8 mouse cellular contexts compared by ENCODE assay signal in the genomic region with DNA sequence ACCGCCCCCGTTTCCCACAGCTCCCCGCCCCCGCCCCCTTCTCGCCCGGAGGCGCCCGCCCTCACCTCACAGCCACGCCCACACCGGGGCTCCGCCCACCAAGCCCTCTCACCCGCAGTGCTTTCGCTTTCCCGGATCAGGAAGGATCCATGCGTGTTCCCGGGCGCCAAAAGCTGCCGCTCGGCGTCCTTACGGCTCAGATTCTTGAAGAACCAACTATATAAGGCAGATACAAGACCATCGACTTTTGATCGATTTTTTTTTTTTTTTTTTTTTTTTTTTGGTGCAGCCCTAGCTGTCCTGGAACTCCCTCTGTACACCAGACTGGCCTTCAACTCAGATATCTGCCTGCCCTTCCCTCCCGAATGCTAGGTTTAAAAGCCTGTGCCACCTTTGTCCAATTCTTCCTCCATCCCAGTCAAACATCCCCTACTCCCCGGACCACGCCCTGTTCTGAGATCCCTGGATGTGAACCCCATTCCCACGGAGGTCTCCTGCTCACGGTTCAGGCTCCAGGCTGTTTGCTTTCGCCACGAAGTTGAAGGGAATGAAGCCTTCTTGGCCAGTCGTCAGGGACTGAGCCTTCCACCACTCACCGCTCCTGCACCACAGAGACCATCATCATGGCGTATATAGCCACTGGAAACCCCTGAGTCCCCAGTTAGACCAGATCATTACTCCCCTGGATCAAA. TPM values are rescaled to one million over a fixed set of nuclear protein-coding genes. Genes with fewer than 3 reads are reported as not detected.
DNase-seq lines count a peak whose midpoint lies in the region; ATAC-seq lines count a peak whose summit lies in the region.

No protein-coding gene starts in this region.

- peak; percentile 94 for ATAC-seq in megakaryocyte, adult 5-6 weeks (ENCODE audit: poor library complexity, severe bottlenecking)

- DNase-seq in adrenal gland, adult (ENCODE audit: inconsistent age in 2 of 2, low spot score in 1 of 2) = peak; percentile 92 to 96
- peak; percentile 92 for DNase-seq in embryo, embryonic 10 days (ENCODE audit: low spot score)
- peak; percentile 70 to 75 for DNase-seq in gastrocnemius, adult 8-10 months (ENCODE audit: low spot score in 2 of 2)
- peak; percentile 66 for DNase-seq in hindlimb bud, embryonic 11.5 days (ENCODE audit: extremely low spot score, low read depth, low spot score)
- DNase-seq in left cerebral cortex, adult 8-10 months (ENCODE audit: low spot score in 2 of 2) = peak; percentile 63 to 72
- DNase-seq in right cerebral cortex, adult 18-20 months = peak; percentile 73
- DNase-seq in urinary bladder, adult 2 months (ENCODE audit: low spot score) = peak; percentile 78

RNA-seq across cellular contexts. Expression of a gene that starts 14.2 kb away (rescaled TPM):
- total RNA-seq in gastrocnemius, adult 8-10 months (2022) = 1 to 10 TPM; 6.7 to 9.7 (median 7.6) TPM
- 10 to 100 TPM; 22.3 to 28.6 (median 25.9) TPM for total RNA-seq in left cerebral cortex, adult 8-10 months (2022)
- 94.1 and 98.6 TPM in 2 replicates for total RNA-seq in megakaryocyte, adult 5-6 weeks (2015)
- total RNA-seq in megakaryocyte, adult 5-6 weeks (2017) = 68.6 and 75.0 TPM in 2 replicates
- 101 and 112 TPM in 2 replicates for polyA plus RNA-seq in urinary bladder, adult 2 months (2012; rRNA removed)

RNA-seq across cellular contexts. Expression of a gene that starts 16.8 kb away (rescaled TPM):
- not detected for total RNA-seq in gastrocnemius, adult 8-10 months (2022)
- 1 to 10 TPM; 2.3 to 4.5 (median 3.8) TPM for total RNA-seq in left cerebral cortex, adult 8-10 months (2022)
- 5.6 and 8.2 TPM in 2 replicates for total RNA-seq in megakaryocyte, adult 5-6 weeks (2015)
- total RNA-seq in megakaryocyte, adult 5-6 weeks (2017) = 6.0 and 6.9 TPM in 2 replicates
- 2.9 and 3.7 TPM in 2 replicates for polyA plus RNA-seq in urinary bladder, adult 2 months (2012; rRNA removed)

RNA-seq across cellular contexts. Expression of a gene that starts 21.7 kb away (rescaled TPM):
- total RNA-seq in gastrocnemius, adult 8-10 months (2022) = not detected
- total RNA-seq in left cerebral cortex, adult 8-10 months (2022) = 1 to 10 TPM in 3 of 4 experiments, not detected in 1; 1.0 to 1.4 (median 1.1) TPM
- not detected in 2 replicates for total RNA-seq in megakaryocyte, adult 5-6 weeks (2015)
- not detected in 2 replicates for total RNA-seq in megakaryocyte, adult 5-6 weeks (2017)
- polyA plus RNA-seq in urinary bladder, adult 2 months (2012; rRNA removed) = 4.0 and 4.7 TPM in 2 replicates

RNA-seq across cellular contexts. Expression of a gene that starts 43.3 kb away (rescaled TPM):
- total RNA-seq in gastrocnemius, adult 8-10 months (2022) = 1 to 10 TPM in 2 of 4 experiments, under 1 TPM in 2; 0.19 to 1.1 (median 0.78) TPM
- 10 to 100 TPM; 37.4 to 69.7 (median 61.1) TPM for total RNA-seq in left cerebral cortex, adult 8-10 months (2022)
- total RNA-seq in megakaryocyte, adult 5-6 weeks (2015) = 28.5 and 32.6 TPM in 2 replicates
- 25.4 and 29.3 TPM in 2 replicates for total RNA-seq in megakaryocyte, adult 5-6 weeks (2017)
- 151 and 161 TPM in 2 replicates for polyA plus RNA-seq in urinary bladder, adult 2 months (2012; rRNA removed)

RNA-seq across cellular contexts. Expression of a gene that starts 43.8 kb away (rescaled TPM):
- total RNA-seq in gastrocnemius, adult 8-10 months (2022) = 100 to 1,000 TPM; 142 to 156 (median 148) TPM
- 100 to 1,000 TPM; 120 to 131 (median 124) TPM for total RNA-seq in left cerebral cortex, adult 8-10 months (2022)
- total RNA-seq in megakaryocyte, adult 5-6 weeks (2015) = 186 and 204 TPM in 2 replicates
- 140 and 156 TPM in 2 replicates for total RNA-seq in megakaryocyte, adult 5-6 weeks (2017)
- polyA plus RNA-seq in urinary bladder, adult 2 months (2012; rRNA removed) = 246 and 264 TPM in 2 replicates

Comparison
In these comparisons a context has a peak if more than half of its experiments do, and no peak if none do; other contexts are left out.
1. Peak in every context shown above with its lines: DNase-seq and ATAC-seq.